Mouse (Mus musculus): ENCODE results near the gene Lif. TPM values are rescaled to one million over a fixed set of nuclear protein-coding genes. Genes with fewer than 3 reads are reported as not detected.
A peak's percentile ranks its signal among the peaks of the same experiment; 100 is the strongest.

The Lif gene
- polyA plus RNA-seq, 1 experiment from 2014 or later: 0.06 TPM

DNA sequence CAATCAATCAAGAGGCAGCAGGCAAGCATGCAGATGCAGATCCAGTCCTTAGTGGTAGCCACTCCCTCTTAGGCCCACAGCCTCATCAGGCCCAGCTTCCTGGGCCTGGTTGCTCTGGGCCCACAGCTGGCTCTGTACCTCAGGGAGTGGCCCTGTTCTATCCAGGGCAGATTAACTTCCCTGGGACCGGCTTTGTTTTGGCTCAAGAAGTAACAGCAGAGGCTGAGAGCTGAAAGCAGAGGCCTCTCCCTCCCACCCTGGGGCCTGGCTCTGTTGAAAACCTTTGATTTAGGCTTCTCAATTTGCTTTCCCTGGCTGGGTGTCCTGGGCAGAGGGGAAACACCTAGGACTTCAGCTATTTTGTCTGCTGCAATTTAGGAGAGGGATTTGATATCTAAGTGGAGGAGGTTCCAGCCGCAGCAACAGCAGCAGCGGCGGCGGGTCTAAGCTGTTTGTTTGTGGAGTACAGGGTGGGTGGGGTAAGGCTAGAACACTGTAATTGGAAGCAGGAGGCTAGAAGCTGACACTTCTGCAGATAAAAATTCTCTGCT is 45.1 kb downstream of the Lif start:
- Histone ChIP-seq H3K9ac (no peak overlapping the region), H3K36me3 (no peaks in the 10 kb centered on the region), H3K4me1 (peaks cover 22% of the 10 kb centered on the region), H3K27ac (peak overlapping the region; percentile 69), H3K4me2 (replicated peaks) (no peak overlapping the region), H3K4me3 (no peak overlapping the region), H3K27me3 (no peaks in the 10 kb centered on the region), H3K9me3 (no peaks in the 10 kb centered on the region)
- no peak for ATAC-seq (ENCODE audit: insufficient number of reproducible peaks, insufficient read depth, low FRiP score, low TSS enrichment)
- WGBS: 5% methylated on average over 5 of the region's 5 CpGs

DNA sequence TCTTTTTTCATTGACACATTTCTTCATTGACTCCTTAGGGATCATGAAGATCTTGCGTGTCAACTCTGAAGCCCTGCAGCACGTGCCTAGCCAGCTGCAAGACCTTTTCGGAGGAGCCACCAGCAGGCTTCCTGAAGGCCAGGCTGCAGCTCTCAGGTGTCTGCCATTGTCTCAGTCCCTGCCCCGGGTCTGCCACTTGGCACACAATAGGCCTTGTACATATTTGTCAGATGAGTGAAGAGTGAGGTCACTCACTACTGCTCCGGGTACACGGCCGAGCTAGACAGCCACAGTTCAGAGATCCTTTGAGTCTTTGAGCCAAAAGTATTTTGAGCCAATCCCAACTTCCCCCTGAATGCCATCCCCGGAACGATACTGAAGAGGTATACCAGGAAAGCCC is 45.7 kb downstream of the Lif start:
- H3K36me3 ChIP-seq: no peaks in the 10 kb centered on the region
- no peak overlapping the region for H3K4me2 ChIP-seq (replicated peaks)
- no peaks in the 10 kb centered on the region for H3K27me3 ChIP-seq
- ATAC-seq (ENCODE audit: insufficient number of reproducible peaks, insufficient read depth, low FRiP score, low TSS enrichment): no peak
- H3K9ac ChIP-seq: no peak overlapping the region
- H3K9me3 ChIP-seq: no peaks in the 10 kb centered on the region
- no peak overlapping the region for H3K4me3 ChIP-seq
- 47% methylated on average over 9 of the region's 9 CpGs for WGBS
- H3K4me1 ChIP-seq: peaks cover 25% of the 10 kb centered on the region
- H3K27ac ChIP-seq: peak overlapping the region; percentile 69; the same call in 1 of the 2 replicates

DNA sequence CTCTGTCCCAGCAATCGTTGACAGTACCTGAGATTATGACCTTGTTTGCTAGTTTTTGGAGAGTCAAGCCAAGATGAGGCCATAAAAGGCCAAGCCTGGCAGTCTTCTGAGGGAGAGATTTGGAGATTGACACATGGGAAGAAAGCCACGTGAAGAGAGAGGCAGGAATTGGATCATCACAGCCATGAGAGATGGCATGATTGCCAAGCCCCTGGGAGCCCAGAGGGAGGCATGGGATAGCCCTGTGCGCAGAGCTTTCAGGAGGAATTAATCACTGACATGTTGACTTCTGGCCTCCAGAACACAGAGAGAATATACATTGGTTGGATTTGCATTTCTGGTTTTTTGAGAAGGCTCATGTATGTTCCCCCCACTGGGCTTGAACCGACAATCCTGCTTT is 46.8 kb downstream of the Lif start:
- H3K4me1 ChIP-seq: peaks cover 33% of the 10 kb centered on the region
- no peak for ATAC-seq (ENCODE audit: insufficient number of reproducible peaks, insufficient read depth, low FRiP score, low TSS enrichment)
- no peaks in the 10 kb centered on the region for H3K27me3 ChIP-seq

DNA sequence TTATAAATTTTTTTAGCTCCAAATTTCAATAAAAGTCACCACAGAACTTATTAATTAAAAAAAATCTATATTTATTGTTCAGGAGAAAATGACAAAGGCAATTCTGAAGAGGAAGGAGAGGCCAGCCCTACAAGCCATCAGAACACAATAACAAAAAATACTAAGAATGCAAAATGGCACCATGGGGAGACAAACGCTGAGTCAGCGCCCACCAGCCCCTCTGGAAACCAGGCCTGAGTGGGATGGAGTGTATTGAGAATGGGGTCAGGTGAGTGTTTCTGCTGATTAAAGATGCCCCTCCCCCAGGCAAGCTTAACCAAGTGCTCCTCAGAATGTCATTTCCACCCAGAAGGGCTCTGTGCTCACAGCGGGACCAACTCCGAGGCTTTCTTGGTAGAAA is 47.7 kb downstream of the Lif start:
- H3K4me3 ChIP-seq: no peak overlapping the region
- no peaks in the 10 kb centered on the region for H3K9me3 ChIP-seq
- H3K27ac ChIP-seq: no peak overlapping the region
- peaks cover 31% of the 10 kb centered on the region for H3K4me1 ChIP-seq
- no peaks in the 10 kb centered on the region for H3K27me3 ChIP-seq
- ATAC-seq (ENCODE audit: insufficient number of reproducible peaks, insufficient read depth, low FRiP score, low TSS enrichment): no peak
- H3K9ac ChIP-seq: no peak overlapping the region
- no peak overlapping the region for H3K4me2 ChIP-seq (replicated peaks)
- H3K36me3 ChIP-seq: no peaks in the 10 kb centered on the region
- 83% methylated on average over 4 of the region's 4 CpGs for WGBS

More for the DNA sequence above, 46.8 kb downstream of the Lif start:
- no peak overlapping the region for H3K27ac ChIP-seq
- 73% methylated on average over 4 of the region's 4 CpGs for WGBS
- H3K4me3 ChIP-seq: no peak overlapping the region
- no peak overlapping the region for H3K9ac ChIP-seq
- no peaks in the 10 kb centered on the region for H3K9me3 ChIP-seq
- H3K36me3 ChIP-seq: no peaks in the 10 kb centered on the region
- H3K4me2 ChIP-seq (replicated peaks): no peak overlapping the region

DNA sequence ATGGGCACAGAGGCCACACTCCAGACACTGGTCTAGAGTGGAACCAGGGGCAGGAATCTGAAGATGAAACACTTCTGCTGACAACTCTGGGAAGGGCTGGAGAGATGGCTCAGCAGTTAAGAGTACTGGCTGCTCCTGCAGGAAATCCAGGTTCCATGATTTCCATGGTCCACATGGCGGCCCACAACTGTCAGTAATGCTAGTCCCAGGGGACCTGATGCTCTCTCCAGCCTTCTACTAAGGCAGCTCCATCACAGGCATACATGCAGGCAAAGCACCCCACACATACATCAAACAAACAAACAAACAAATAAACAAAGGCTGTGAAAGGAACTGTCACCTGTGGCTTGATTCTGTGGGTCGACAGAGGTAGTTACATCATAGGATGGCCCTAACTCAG is 48.7 kb downstream of the Lif start:
- no peaks in the 10 kb centered on the region for H3K9me3 ChIP-seq
- H3K27ac ChIP-seq: no peak overlapping the region
- no peak for ATAC-seq (ENCODE audit: insufficient number of reproducible peaks, insufficient read depth, low FRiP score, low TSS enrichment)
- H3K9ac ChIP-seq: no peak overlapping the region
- no peak overlapping the region for H3K4me2 ChIP-seq (replicated peaks)
- H3K36me3 ChIP-seq: no peaks in the 10 kb centered on the region
- WGBS: 52% methylated on average over 2 of the region's 2 CpGs
- H3K4me3 ChIP-seq: no peak overlapping the region
- H3K4me1 ChIP-seq: peaks cover 34% of the 10 kb centered on the region
- peaks cover 5% of the 10 kb centered on the region; the same call in 1 of the 2 replicates for H3K27me3 ChIP-seq

DNA sequence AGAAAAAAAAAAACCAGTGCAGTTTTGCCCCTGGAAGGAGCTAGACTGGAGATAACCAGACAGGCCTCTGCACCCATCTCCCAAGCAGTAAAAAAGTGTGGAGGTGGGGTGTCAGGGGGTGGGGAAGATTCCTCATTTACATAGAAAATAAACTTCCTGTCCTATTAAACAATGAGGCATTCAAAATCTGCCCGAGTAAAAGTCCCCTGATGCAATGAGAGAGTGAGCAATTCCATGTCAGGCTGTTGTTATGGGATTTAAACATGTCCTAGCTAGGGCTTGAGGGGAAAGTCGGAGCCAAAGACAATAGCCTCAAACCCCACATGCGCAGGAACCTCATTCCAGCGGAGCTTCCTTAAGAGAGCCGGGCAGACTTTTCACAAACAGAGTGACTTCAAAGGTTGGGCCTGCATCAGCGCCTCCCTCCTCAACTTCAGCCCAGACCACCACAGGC is 50.7 kb downstream of the Lif start:
- no peak for ATAC-seq (ENCODE audit: insufficient number of reproducible peaks, insufficient read depth, low FRiP score, low TSS enrichment)
- Histone ChIP-seq H3K9me3 (no peaks in the 10 kb centered on the region), H3K4me2 (replicated peaks) (peak overlapping the region; percentile 43), H3K36me3 (no peaks in the 10 kb centered on the region), H3K9ac (peak overlapping the region; percentile 24; the same call in 1 of the 2 replicates), H3K4me3 (0 out of 2 replicates have a peak overlapping the region, but pooled peaks have one; percentile 6), H3K27me3 (peaks cover 9% of the 10 kb centered on the region; the same call in 1 of the 2 replicates), H3K27ac (peak overlapping the region; percentile 84), H3K4me1 (peaks cover 22% of the 10 kb centered on the region)
- WGBS: 4% methylated on average over 6 of the region's 6 CpGs

DNA sequence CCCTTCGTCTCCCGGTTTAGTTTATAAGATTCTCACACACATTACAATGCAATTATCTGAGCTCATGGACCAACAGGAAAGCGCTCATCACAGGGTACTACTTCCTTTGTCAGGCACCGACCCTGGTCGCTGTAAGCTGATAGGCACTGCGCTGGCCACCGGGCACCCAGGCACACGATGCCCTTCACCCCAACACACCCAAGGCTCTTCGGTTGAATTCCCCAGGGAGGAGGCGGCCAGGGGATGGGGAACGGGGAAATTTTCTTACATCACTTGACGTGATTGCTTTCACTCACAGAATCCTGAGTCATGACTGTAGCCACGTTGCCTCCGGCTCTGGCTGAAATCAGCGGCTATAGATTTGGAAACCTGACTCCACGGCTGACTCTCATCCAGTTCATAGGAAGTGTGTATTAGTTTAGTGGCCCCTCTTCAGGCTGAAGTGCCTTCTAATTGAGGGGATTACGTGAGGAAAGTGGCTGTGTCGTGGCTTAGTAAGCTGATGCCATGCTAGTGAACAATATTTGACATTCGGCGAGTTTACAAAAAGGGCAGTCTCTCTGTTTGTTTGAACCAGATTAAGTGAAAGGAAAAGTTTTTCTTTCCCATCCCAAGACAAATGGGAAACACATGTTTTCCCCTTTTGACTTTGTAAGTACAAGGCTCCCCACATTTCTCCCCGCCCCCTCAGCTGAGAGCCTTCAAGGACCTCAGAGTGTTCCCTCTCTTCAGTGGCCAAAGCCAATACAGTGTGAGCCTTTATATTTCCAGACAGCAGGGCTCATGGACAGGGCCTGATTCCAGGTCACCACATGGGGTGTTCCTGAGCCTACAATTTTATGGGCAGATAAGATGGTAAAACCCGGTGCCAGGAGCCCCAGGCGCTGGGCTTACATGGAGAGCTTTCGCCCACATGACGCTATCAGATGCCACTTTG is 51.4 kb downstream of the Lif start:
- WGBS: 14% methylated on average over 25 of the region's 25 CpGs
- Histone ChIP-seq H3K9ac (peak overlapping the region; percentile 24; the same call in 1 of the 2 replicates), H3K4me3 (0 out of 2 replicates have a peak overlapping the region, but pooled peaks have one; percentile 6), H3K4me2 (replicated peaks) (peak overlapping the region; percentile 43), H3K27me3 (peaks cover 11% of the 10 kb centered on the region; the same call in 1 of the 2 replicates), H3K27ac (peak overlapping the region; percentile 84), H3K4me1 (peaks cover 22% of the 10 kb centered on the region), H3K36me3 (no peaks in the 10 kb centered on the region), H3K9me3 (no peaks in the 10 kb centered on the region)
- ATAC-seq (ENCODE audit: insufficient number of reproducible peaks, insufficient read depth, low FRiP score, low TSS enrichment): peak; percentile 81

DNA sequence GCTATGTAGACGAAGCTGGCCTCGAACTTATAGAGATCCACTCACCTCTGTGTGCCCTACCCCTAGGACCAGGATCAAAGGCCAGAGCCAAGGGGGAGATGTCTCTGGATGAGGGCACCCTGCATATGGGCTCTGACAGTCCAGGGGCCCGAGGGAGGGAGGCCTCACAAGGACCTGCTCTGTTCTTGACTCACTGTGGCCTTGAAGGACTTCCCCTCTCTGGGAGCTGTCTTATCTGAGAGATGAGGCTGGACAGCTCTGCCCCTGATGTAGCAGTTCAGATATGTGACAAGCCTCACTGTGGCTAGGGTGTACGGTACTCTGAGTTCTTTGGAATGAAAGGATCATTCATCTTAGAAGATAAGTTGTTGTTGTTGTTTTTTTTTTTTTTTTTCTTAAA is 52.3 kb downstream of the Lif start:
- Histone ChIP-seq H3K9ac (no peak overlapping the region), H3K4me1 (peaks cover 22% of the 10 kb centered on the region), H3K4me3 (no peak overlapping the region), H3K9me3 (no peaks in the 10 kb centered on the region), H3K36me3 (no peaks in the 10 kb centered on the region), H3K27me3 (peaks cover 15% of the 10 kb centered on the region; the same call in 1 of the 2 replicates), H3K4me2 (replicated peaks) (no peak overlapping the region), H3K27ac (0 out of 2 replicates have a peak overlapping the region, but pooled peaks have one; percentile 36)
- WGBS: 79% methylated on average over 4 of the region's 4 CpGs
- ATAC-seq (ENCODE audit: insufficient number of reproducible peaks, insufficient read depth, low FRiP score, low TSS enrichment): no peak

DNA sequence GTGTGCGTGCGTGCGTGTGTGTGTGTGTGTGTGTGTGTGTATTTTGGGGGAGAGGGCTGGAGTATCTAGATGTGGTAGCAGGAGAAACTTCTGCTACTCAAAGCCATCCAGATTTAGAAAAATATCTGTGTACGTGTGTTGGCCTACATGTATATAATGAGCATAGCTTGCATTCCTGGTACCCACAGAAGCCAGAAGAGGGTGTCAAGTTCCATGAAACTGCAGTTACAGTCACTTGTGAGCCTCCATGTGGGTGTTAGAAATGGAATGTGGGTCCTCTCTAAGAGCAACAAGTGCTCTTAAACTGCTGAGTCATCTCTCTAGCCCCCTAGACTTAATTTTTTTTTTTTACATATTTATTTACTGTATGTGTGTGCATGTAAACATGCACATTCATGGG is 53.0 kb downstream of the Lif start:
- WGBS: 76% methylated on average over 4 of the region's 4 CpGs

DNA sequence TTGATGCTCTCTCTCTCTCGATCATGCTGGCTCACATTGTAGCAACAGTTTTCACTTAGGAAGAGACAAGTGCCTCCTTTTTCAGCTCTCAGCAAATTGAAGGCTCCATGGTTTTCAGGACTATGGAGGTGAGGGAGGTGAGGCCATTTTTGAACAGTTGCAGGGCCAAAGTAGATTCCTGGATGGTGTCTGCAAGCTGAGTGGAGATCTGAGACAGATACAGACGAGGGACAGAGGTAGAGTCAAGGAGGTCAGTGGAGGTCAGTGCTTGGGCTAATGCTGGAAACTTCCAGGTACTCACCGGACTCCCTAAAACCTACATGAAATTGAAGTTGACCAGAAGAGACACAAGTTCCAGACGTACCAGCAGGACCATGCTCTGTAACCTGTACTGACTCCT is 54.8 kb downstream of the Lif start:
- no peaks in the 10 kb centered on the region for H3K36me3 ChIP-seq
- no peak overlapping the region for H3K4me2 ChIP-seq (replicated peaks)
- H3K4me3 ChIP-seq: no peak overlapping the region
- H3K27me3 ChIP-seq: peaks cover 19% of the 10 kb centered on the region; the same call in 1 of the 2 replicates
- no peak overlapping the region for H3K27ac ChIP-seq
- 51% methylated on average over 4 of the region's 4 CpGs for WGBS
- no peak for ATAC-seq (ENCODE audit: insufficient number of reproducible peaks, insufficient read depth, low FRiP score, low TSS enrichment)
- no peak overlapping the region for H3K9ac ChIP-seq
- peaks cover 22% of the 10 kb centered on the region for H3K4me1 ChIP-seq
- H3K9me3 ChIP-seq: no peaks in the 10 kb centered on the region

More for the DNA sequence above, 53.0 kb downstream of the Lif start:
- no peak overlapping the region for H3K9ac ChIP-seq
- peaks cover 15% of the 10 kb centered on the region; the same call in 1 of the 2 replicates for H3K27me3 ChIP-seq
- H3K4me1 ChIP-seq: peaks cover 22% of the 10 kb centered on the region
- H3K9me3 ChIP-seq: no peaks in the 10 kb centered on the region
- H3K36me3 ChIP-seq: no peaks in the 10 kb centered on the region
- H3K27ac ChIP-seq: no peak overlapping the region
- H3K4me2 ChIP-seq (replicated peaks): no peak overlapping the region
- no peak overlapping the region for H3K4me3 ChIP-seq
- ATAC-seq (ENCODE audit: insufficient number of reproducible peaks, insufficient read depth, low FRiP score, low TSS enrichment): no peak

DNA sequence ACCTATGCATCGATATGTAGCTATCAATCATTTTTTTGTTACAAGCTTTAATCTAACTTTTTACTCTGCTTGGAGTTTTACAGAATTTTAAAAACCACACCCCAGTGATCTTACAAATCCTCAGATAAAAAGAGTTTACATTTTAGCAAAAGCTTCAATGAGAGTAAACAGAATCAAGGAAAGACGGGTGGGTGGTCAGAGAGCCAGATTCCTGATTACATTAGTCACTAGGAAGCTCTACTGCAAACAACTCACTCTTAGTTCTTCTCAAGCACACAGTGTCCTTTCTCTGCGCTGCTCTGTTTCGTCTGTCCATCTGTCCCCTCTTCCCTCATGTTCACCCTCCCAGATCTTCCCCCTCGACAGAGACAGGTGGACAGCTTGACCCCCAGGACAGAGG is 59.9 kb downstream of the Lif start:
- no peak for ATAC-seq (ENCODE audit: insufficient number of reproducible peaks, insufficient read depth, low FRiP score, low TSS enrichment)
- Histone ChIP-seq H3K36me3 (no peaks in the 10 kb centered on the region), H3K27me3 (peaks cover 14% of the 10 kb centered on the region; the same call in 1 of the 2 replicates), H3K4me2 (replicated peaks) (no peak overlapping the region), H3K27ac (no peak overlapping the region), H3K9me3 (no peaks in the 10 kb centered on the region), H3K4me3 (no peak overlapping the region), H3K9ac (no peak overlapping the region), H3K4me1 (no peaks in the 10 kb centered on the region)
- WGBS: 58% methylated on average over 5 of the region's 5 CpGs

Measured in embryonic facial prominence, embryonic 12.5 days (tissue).